Mouse (Mus musculus): ENCODE results near the gene Tepp. TPM values are rescaled to one million over a fixed set of nuclear protein-coding genes. Genes with fewer than 3 reads are reported as not detected.

The Tepp gene
- polyA plus RNA-seq, 3 experiments from 2014 or later, result not detected

DNA sequence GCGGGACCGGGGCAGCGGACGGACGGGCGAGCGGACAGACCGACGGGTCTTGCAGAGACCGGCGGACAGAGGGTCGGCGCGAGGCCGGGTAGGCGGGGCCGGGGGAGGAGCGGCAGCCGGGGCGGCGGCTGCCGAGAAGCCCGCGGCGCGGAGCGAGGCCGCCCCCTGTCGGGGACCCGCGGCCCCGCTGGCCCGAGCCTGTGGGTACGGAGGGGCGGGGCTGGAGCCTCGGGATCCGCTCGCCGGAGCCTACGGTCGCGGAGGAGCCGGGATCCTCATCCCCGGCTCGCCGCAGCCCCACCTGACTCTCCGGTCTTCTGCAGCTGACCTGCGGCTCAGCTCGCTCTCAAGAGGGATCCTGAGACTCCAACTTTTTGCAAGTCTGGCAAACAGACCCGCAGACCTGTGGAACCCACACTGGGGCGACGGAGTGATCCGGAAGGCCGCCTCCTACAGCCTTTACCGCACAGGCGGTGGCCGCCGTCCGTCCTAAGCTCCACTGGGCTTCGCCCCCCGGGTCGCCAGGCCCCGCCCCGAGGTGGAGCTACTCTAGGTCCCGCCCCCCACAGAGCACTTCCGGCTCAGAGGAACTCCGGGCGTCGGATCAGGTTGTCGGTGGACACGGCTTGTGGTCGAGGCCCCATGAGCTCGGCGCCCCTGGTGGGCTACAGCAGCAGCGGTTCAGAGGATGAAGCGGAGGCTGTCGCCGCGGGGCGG is 21.5 kb downstream of the Tepp start, which contains the start of the genes Zfp319 and Usb1:
TSS of gene Zfp319 (minus strand) at position 231 of the 717 bp plus-strand sequence.
TSS of gene Usb1 (plus strand) at position 565 of the 717 bp plus-strand sequence.
- peak; percentile 87 for ATAC-seq

DNA sequence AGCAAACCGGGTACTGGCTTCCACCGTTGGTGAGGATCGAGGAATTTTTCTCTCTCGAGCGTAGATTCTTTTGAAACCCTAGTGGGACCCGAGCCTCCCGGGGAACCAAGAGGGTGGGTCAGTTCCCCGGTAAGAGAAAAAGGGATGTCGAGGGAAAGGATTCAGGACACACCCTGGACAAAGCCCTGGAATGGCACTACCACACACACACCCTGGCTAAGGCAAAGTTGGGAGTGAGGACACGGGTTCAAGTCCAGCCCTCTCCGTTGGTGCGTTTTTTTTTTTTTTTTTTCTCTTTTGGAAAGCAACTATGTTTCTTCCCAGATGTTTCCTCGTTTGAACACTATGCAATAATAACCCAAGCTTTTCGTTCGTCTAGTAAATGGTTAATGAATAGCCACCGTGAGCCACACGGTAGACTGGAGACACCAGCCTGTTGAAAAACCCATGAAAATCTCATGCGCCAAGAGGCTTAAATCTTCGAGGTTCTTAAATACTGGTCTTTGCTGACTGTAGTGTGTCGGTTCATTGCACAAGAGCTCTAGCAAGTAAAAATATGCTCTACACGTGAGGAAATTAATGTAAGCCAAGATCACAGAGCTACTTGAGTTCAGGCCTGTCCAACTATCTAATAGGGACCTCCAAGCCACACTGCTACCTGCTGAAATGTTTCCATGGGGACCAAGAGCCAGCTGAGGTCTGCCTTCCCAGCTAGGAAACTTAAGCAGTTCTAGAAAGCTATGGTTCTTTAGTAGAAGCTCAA is 22.3 kb downstream of the Tepp start:
- ATAC-seq, result no peak

DNA sequence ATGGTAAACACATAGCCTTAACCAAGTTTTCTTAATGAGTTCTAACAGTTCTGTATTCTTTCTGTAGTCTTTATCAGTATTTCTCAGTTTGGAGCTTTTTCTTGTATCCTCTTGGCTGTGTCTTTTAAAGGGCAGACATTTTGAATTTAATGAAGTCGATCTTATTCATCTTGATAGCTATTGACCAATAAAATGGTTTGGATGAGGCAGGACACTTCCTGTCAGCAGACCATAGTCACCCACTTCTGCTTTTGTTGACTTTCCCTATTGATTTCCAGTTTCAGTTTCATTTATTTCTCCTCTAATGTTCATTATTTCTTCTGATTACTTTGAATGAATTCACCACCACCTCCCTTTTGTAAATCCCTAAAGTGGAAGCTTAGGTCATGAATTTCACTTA is 25.3 kb downstream of the Tepp start:
- ATAC-seq, result no peak

DNA sequence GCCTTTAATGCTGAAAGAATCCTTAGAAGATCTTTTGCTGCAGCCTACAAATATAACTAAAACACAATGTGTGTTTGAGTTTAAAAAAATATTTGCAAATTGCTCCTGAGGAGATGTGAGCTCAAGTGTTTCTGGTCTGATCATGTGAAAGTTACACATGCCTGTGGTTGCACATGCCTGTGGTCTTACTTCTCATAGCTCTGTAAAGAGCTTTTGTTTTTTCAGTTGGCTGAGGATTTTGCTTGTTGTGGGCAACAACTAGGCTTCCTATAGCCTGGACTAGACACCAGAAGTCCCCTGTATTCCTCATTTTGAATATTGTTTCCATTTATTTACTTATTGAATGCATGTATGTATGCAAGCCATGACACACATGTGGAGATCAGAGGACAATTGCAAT is 26.0 kb downstream of the Tepp start:
- ATAC-seq, result no peak

DNA sequence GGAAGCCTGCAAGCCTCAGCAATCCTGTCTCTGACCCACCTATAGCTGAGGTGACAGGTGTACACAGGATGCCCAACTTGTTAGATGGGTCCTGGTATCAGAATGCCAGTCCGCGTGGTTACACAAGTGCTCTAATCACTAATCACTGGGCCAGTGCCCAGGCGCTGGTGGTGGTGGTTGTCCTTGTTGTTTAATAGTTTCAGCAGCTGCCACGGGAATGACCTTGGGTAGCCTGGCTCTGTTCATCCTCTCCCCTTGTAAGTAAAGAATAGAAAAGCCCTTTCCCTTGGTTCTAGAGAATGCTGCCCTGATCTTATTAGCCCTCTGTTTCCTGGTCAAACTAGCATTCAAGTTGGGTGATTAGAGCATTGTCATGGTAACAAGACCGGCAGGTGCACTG is 31.4 kb downstream of the Tepp start:
- no peak for ATAC-seq

DNA sequence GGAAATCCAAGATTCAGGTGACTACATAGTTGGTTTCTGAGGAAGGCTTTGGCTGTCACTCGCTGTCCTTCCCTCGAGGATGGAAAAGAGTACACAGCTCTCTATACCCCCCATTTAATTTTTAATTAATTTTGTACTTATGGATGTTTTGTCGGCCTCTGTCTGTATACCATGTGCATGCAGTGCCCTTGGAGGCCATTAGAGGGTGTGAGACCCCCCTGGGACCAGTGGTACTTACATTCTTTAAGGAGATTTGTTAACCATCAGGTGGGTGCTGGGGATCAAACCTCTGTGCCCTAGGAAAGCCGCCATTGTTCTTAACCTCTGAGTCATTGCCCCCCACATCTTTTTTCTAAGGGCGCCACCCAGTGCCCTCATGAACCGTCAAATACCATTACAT is 34.3 kb downstream of the Tepp start:
- no peak for ATAC-seq

DNA sequence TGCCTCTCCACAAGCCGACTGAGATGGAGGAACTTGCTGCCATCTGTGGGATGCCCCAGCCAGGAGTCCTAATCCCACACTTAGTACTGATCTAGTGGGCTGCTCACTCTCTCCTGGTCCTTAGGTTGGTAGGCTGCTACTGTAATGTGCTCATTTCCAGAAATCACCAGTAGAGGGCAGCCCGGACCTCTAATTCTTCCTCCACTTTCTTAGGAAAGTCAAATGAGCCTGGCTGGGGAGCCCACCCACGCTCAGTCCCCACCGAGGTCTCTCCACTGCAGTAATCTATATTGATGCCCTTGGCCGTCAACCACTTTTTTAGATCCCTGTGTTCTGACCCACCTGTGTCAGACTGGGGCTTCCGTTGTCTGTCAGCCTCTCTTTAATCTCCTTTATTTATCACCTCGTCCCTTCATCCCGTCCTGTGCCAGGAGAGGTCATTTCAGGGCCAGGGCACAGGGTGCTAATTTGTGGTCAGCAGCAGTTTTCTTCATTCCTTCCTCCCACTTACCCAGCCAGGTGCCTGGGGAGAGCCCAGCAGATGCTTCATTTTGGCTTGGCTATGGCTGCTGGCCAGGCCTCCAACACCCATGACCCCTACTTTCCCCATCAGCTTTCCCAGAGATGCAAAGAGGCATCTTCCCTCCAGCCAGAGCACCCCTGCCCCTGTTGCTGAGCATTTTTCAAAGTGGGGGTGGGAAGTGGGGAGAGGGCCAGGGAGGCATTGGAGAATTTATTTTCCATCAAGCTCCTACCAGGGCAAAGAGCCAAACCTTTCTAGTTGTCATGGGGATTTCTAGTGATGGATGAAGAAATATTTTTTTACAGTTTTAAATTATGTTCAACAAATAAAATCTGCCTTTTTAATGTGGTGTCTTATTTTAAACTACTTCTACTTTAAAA is 36.5 kb downstream of the Tepp start:
- ATAC-seq, result peak; percentile 30

DNA sequence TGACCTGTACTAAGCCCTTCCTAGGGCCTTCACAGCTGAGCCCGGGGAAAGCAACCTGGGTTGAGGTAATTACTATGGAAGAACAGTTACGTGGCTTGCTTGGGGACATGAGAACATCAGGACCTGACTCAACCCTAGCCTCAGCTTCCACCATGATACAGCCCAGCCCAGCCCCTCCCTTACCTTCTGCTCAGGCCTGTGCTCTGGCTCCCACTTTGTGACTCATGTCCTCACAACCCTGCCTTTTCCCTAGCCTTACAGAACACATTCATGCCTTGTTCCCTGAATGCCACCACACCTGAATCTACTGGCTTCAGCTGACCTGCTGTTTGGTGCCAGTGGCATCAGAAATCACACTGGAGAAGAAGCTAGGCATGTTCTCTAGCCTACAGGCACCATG is 38.0 kb downstream of the Tepp start:
- peak; percentile 7 for ATAC-seq

DNA sequence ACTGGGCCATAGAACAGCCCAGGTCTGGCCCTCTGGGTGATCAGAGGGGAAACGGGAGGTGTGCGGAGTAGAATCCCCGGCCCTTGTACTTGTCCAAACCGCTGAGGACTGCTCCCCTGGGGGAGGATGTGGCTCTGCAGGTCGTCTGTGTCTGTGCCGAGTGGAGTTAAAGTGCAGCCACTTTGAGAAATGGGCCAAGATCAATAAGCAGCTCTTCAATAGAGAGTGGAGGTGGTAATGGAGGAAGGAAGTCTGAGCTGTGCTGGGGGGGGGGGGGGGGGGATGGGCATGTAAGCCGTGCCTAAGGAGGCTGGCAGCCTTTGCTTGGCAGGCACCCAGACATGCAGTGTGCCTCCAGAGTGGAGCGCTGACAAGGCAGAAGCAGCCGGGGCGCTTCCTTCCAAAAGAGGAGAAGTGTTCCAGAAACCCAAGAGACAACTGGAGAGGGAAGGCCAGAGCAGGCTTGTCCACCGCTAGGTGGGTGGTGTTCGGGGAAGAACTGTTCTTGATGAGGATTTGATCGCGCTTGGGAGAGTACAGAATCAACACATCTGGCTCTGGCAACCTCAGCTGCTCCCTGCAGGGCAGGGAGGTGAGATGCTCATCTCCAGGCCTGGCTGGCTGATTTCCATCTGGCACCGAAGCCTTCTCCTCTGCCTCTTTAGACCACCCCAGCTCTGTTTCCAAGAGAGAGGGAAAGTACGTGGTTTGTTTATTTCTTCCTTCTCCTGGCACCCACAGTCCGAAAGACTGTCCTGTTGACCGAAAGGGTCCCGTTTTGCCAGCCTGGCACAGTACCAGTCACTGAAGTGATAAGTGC is 38.7 kb downstream of the Tepp start:
- peak; percentile 74 for ATAC-seq

DNA sequence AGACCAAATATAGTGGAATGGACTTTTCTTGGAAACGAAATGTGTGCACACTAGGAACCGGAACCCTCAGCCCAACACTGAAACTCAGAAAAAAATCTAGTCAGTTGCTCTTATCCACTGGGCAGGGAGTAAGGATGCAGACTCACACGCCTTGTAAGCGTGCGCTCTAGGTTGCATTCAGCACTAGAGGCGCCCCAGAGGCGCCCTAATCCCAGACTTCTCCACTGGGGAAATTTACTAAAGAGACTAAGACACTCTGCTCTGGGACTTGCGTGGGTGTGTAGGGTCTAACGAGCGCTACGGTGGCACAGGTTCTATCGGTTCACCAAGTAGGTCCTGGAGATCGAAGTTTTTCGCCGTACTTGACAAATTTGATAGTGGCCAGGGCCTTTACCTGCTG is 41.1 kb downstream of the Tepp start:
- no peak for ATAC-seq

DNA sequence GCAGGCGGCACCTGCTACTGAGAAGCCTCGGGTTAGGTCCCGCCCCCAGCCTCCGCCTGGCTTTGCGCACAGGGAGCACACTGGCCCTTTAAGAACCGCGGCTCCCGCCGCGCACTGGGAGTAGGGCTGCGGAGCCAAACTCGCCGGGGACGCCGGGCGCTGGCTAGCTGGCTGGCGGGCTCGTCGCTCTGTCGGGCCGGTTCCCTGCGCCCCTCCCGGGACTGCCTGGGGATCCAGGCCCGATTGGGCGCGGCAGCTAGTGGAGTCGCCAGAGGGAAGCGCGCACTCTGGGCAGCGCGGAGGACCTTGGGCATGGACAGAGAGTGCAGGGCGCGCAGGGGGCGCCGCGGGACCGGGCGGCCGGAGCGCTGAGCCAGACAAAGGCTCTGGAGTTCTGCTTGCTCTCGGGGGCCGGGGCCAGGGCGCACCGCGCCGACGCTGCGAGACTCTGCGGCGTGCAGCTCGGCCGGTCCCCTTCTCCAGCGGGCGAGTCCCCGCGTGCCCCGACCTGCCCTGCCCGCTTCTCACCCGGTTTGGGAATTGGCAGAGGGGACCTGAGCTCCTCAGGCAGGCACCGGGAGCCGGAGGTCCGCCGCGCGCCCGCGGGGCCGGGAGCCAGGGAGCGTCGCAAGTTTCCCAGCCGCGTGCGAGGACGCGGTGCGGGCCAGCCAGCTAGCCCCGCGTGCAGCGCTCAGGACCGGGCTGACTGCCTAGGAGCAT is 41.9 kb downstream of the Tepp start, which contains the start of gene Mmp15:
TSS of gene Mmp15 (plus strand) at position 118 of the 720 bp plus-strand sequence.
- ATAC-seq, result no peak

DNA sequence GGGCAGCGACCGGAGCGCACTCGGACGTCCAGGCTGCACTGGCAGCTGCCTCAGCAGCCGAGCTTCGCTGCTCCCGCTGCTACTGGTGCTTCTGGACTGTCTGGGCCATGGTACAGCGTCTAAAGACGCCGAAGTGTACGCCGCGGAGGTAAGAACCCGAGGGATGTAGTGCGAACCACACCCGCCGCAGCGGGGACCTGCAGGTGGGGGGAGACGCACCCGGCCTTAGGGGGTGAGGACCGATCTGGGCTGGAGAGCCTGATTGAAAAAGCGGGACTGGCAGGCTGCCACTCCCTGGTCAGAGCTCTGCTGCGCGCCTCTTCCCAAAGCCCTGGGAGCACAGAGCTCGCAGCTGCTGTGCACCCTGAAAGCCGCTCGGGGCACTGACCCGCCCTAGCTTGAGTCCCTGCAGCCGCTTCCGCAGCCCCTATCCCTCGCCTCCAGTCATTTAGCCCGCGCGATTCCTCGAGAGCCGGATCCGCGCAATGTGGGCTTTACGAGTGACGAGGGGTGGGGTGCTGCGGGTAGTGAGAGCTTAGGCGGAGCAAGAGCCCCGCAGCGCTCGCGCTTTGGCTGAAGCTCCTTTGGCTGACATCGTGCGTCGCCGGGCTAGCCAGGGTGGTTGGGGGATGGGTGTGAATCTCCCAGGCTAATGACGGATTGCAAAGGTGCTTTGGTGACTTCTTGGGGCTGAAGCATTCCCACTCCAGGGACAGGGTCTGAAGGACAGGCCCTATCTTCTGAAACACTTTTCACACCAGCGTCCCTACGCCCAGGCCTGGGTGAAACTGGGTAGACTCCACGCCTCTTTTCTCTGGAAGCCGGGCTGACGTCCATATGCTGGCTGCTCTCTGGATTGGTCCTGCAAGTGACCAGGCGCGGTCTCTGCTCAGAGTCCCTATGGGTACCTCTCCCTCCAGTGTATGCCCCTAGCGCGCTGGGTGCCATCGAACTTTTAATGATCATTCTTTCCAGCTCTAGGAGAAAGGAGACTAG is 42.8 kb downstream of the Tepp start:
- no peak for ATAC-seq

DNA sequence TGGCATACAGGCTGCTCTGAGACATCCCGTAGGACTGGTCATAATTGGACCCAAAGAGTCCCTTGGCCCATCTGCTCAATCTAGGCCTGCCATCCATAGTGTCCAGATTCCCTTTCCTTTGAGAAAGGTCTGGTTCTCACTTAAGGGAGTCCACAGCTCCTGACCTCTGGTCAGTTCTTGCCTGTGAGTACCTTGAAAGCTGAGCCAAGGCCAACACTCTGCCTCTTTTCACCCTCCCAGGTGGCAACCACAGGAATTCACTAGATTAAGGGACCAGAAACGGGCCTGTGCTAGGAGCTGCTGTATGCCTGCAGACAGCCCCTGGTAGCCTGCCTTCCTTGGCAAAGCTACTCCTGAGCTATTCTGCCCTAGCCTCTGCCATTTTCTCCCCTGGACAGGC is 44.2 kb downstream of the Tepp start:
- no peak for ATAC-seq

DNA sequence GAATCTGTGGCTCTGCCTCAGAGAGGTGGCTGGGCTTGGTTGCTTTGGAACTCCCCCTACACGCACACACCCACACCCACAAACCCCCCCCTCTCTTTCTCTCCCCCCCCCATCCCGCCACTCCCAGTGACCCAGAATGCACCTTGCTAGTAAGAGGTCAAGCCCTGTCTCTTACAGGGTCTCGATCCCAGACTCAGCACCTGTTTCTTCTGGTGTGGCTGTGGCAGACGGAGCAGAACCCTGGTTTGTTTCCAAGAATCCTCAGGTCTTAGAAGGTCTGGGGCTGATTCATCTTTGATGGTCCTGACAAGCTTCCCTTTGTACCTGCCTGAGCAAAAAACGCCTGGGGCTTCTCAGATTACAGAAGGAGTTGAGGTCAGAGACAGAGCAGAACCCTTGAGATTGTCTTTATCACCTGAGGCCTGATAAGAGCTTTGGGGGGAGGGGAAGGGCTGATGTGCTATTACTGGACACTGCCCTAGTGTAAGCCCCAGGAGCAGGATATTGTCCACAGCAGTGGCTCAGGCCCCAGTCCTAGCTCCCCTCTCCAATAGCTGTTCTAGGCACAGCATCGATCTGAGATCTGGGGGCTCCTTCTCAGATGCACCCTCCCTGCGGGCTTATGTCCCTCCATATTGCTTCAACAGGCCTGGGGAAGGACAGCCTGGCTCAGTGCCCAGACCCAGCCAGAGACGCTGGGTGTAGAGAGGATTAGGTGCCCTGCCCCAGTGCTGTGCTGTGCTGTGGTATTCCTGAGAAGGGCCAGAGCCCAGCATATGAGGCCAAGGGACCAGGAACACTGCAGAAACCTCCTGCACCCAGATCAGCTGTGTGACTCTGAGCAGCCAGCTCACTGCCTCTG is 48.4 kb downstream of the Tepp start:
- no peak for ATAC-seq

DNA sequence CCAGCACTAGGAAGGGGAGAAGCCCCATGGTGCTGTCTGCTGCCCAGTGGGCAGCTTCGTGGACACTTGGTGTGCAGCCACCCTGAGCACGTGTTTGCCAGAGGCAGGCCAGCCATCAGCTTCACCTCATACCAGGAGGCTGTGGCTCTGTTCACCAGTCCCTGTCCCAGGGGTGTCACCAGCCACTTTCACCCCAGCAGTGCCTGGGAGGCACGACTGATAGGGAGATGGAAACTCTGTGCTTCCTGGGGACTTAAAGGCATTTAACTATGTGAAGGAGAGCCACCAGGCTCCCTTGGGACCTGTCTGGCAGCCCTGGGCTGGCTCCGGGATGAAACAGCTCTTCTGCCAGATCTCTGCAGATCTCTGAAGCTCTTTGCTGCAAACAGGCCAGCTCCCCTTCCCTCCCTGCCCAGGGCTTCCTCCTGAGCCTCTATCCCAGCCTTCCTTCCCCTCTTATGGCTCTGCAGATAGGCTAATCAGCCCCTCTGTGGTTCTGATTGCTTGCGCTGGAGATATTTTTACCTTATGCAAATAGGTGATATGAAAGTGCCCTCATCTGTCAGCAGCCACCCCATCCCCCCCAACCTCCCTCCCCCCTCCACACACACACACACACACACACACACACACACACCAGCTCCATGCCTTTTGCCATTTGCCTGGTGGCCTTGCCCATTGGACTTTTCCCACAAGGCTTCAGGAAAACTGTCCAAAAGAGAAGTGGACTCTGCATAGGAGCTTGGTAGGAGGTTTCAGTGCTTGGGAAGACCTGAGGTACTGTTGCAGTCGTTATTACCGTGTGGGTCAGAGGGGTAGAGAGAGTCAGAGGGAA is 50.0 kb downstream of the Tepp start:
- ATAC-seq, result no peak

DNA sequence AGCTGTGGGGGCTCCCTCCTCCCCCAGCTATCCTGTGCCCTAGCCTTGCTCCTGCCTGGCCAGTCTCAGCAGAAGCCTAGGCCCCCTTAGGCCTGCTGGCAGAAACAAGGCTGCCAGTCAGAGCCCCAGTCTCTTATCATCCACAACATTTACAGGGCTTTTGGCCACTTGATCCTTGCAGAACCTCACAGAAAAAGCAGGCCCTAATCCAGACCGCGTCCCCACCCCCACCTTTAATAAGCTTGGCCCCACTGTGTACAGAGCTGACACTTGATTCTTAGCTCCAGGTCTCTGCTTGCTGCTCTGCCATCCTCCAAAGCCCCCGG is 50.6 kb downstream of the Tepp start:
- no peak for ATAC-seq

DNA sequence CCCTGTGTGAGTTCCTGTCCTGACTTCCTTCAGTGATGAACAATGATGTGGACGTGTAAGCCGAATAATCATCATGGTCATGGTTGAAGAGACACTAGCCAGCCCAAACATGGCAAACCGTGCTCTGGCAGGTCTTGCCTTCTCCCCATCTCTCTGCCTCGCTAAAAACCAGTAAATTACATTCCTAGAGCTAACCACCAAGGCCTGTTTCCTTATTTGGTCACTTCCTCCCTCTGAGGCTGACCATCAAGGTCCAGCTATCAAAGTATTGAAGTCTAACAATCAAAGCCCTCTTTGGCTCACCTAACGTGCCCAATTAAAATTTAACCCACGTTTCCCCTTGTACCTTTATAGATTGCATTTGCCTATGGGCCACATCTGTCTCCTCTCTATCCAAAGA is 51.9 kb downstream of the Tepp start:
- no peak for ATAC-seq

DNA sequence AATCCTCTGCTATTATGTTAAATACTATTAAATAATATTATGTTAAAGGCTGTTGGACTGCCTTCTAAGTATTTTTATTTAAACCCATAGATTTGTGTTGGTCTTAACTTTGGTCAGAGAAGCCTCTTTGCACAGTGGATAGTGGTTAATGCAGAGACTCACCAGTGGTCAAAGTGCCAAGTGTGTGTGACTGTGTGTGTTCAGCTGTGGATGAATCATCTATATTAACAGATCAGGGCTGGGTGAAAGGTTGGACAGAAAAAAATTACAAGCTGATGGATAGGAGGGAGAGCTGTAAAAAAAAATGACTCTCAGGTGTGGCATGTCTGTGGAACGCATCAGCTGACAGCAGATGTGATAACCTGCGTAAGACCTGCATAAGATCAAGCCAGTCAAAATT is 53.5 kb downstream of the Tepp start:
- no peak for ATAC-seq

Data from inflammation-experienced regulatory T-cells, adult 6 months (primary cell).